Comparison of ENCODE assay signal across 23 mouse cellular contexts in genomic region chr16:20791803-20792202, GRCm38 (mm10). TPM values are rescaled to one million over a fixed set of nuclear protein-coding genes. Genes with fewer than 3 reads are reported as not detected.
DNase-seq lines count a peak whose midpoint lies in the region; ATAC-seq and TF ChIP-seq lines count a peak whose summit lies in the region.
"Had no signal": no experiment of that assay in that cellular context is flagged by ENCODE, and none has a peak within 500 bp of the region (broad histone marks: within the 10 kb centered on the region; RNA-seq: fewer than 3 reads in every experiment).

No protein-coding gene starts in this region.

- in situ Hi-C loops in ES-E14 (cut with MboI; ENCODE audit: low sequenced_read_pairs in 2 of 2, unreplicated experiment in 2 of 2), result loop anchor here in 1 of 2 experiments (25.0 kb wide), 1 partner anchor 395 kb away; no protein-coding TSS in a partner anchor

- H3K36me3 ChIP-seq in E14TG2a.4 (ENCODE audit: insufficient read depth, low read length) (no peaks in the 10 kb centered on the region), ES-Bruce4 (ENCODE audit: control insufficient read depth, insufficient read depth, low read length, poor library complexity, severe bottlenecking) (no peaks in the 10 kb centered on the region), ES-E14 (ENCODE audit: control insufficient read depth, insufficient read depth, low read length, poor library complexity, severe bottlenecking) (no peaks in the 10 kb centered on the region)
- no peaks in the 10 kb centered on the region for H3K36me3 ChIP-seq in liver, postnatal 0 days (replicated peaks; ENCODE audit: insufficient read depth, low read length)
- H3K36me3 ChIP-seq: embryonic facial prominence, embryonic 10.5 days; embryonic facial prominence, embryonic 12.5 days; forebrain, embryonic 15.5 days had no signal

- H3K9me3 ChIP-seq in E14TG2a.4 (ENCODE audit: low read length) (no peaks in the 10 kb centered on the region), ES-Bruce4 (replicated peaks; ENCODE audit: control insufficient read depth, insufficient read depth, low read length, poor library complexity, severe bottlenecking) (no peaks in the 10 kb centered on the region), ES-E14 (ENCODE audit: control insufficient read depth, insufficient read depth, low read depth, low read length) (no peaks in the 10 kb centered on the region)
- H3K9me3 ChIP-seq in liver, postnatal 0 days (ENCODE audit: low read length), result no peaks in the 10 kb centered on the region
- H3K9me3 ChIP-seq: embryonic facial prominence, embryonic 10.5 days; embryonic facial prominence, embryonic 12.5 days; forebrain, embryonic 13.5 days; forebrain, embryonic 15.5 days had no signal

- peaks cover 41% of the 10 kb centered on the region for H3K4me1 ChIP-seq in E14TG2a.4 (replicated peaks; ENCODE audit: low read depth, low read length)
- no peaks in the 10 kb centered on the region for H3K4me1 ChIP-seq in ES-Bruce4 (ENCODE audit: control insufficient read depth, insufficient read depth, low read length)
- H3K4me1 ChIP-seq in ES-E14 (ENCODE audit: control insufficient read depth in 2 of 2, insufficient read depth in 2 of 2, low read length in 2 of 2, poor library complexity in 1 of 2), result peaks cover 6 to 11% of the 10 kb centered on the region in 2 experiments; a peak in 3 of 4 replicates
- H3K4me1 ChIP-seq in liver, postnatal 0 days (ENCODE audit: insufficient read depth), result no peaks in the 10 kb centered on the region
- H3K4me1 ChIP-seq: embryonic facial prominence, embryonic 10.5 days; embryonic facial prominence, embryonic 12.5 days; forebrain, embryonic 13.5 days; forebrain, embryonic 15.5 days had no signal

- peak; percentile 66 for DNase-seq in ES-E14 (ENCODE audit: low read depth, low spot score)
- peak; percentile 56 for DNase-seq in WW6 (ENCODE audit: low read depth, low spot score)
- DNase-seq in layer of hippocampus, postnatal 25 days (ENCODE audit: extremely low spot score in 1 of 2, low spot score in 1 of 2), result no peak
- no peak for DNase-seq in liver, postnatal 0 days
- DNase-seq in thymus, adult 18-20 months, result no peak
- DNase-seq in right cerebral cortex, postnatal 36 days (ENCODE audit: low spot score in 2 of 2), result no peak
- DNase-seq: adrenal gland, adult 8-10 months; adrenal gland, postnatal 14 days; adrenal gland, postnatal 36 days; cerebellum, adult 11-12 months; cerebellum, adult 2 months; cerebellum, adult 9-10 months; cerebellum, postnatal 10 days; cerebellum, postnatal 25 days; forebrain, postnatal 0 days had no signal

- ATAC-seq in liver, postnatal 0 days, result no peak
- ATAC-seq: activated CD4-positive, CD25-positive, alpha-beta regulatory T cell, adult 4 months; forebrain, embryonic 13.5 days; forebrain, embryonic 15.5 days; forebrain, postnatal 0 days had no signal

- 54% methylated on average over 6 of the region's 6 CpGs for WGBS in liver, postnatal 0 days (ENCODE audit: insufficient replicate concordance)

- H3K27ac ChIP-seq in ES-Bruce4 (ENCODE audit: insufficient read depth, low read length) (peak overlapping the region; percentile 96), ES-E14 (ENCODE audit: insufficient read depth, low read depth, low read length, poor library complexity, severe bottlenecking) (peak overlapping the region; percentile 81; the same call in 1 of the 2 replicates)
- no peak overlapping the region for H3K27ac ChIP-seq in liver, postnatal 0 days (ENCODE audit: low read depth)
- H3K27ac ChIP-seq: embryonic facial prominence, embryonic 10.5 days; embryonic facial prominence, embryonic 12.5 days; forebrain, embryonic 13.5 days; forebrain, embryonic 15.5 days had no signal

- no peak for TF ChIP-seq POLR2A in ES-Bruce4 (IDR thresholded peaks at IDR 0.05; ENCODE audit: insufficient read depth, low read length)

- H3K4me2 ChIP-seq in liver, postnatal 0 days (ENCODE audit: low read depth, low read length), result no peak overlapping the region
- H3K4me2 ChIP-seq: embryonic facial prominence, embryonic 12.5 days; forebrain, embryonic 13.5 days; forebrain, embryonic 15.5 days had no signal

- TF ChIP-seq EP300 in ES-Bruce4 (IDR thresholded peaks at IDR 0.05; ENCODE audit: insufficient read depth, low read depth, low read length), result no peak
- TF ChIP-seq EP300 in liver, postnatal 0 days (IDR thresholded peaks at IDR 0.05; ENCODE audit: low read depth), result no peak

- H3K27me3 ChIP-seq in E14TG2a.4 (ENCODE audit: insufficient read depth, low read length), result no peaks in the 10 kb centered on the region
- H3K27me3 ChIP-seq in ES-Bruce4 (ENCODE audit: control insufficient read depth, insufficient read depth, low read length, poor library complexity, severe bottlenecking), result no peaks in the 10 kb centered on the region
- no peaks in the 10 kb centered on the region for H3K27me3 ChIP-seq in liver, postnatal 0 days (ENCODE audit: insufficient read depth, low read length)
- H3K27me3 ChIP-seq: embryonic facial prominence, embryonic 12.5 days; forebrain, embryonic 13.5 days; forebrain, embryonic 15.5 days had no signal

- peak overlapping the region; percentile 78 for H3K9ac ChIP-seq in ES-Bruce4 (ENCODE audit: low read depth, poor library complexity, severe bottlenecking)
- peak overlapping the region; percentile 72; the same call in 1 of the 2 replicates for H3K9ac ChIP-seq in ES-E14 (ENCODE audit: insufficient read depth, low read depth, low read length, poor library complexity, severe bottlenecking)
- no peak overlapping the region for H3K9ac ChIP-seq in liver, postnatal 0 days (replicated peaks)
- H3K9ac ChIP-seq: embryonic facial prominence, embryonic 12.5 days; forebrain, embryonic 13.5 days; forebrain, embryonic 15.5 days; forebrain, postnatal 0 days had no signal

- peak overlapping the region; percentile 83 for H3K4me3 ChIP-seq in E14TG2a.4 (replicated peaks; ENCODE audit: low read length)
- peak overlapping the region; percentile 97 for H3K4me3 ChIP-seq in ES-Bruce4 (ENCODE audit: low read depth, low read length)
- H3K4me3 ChIP-seq in ES-E14 (ENCODE audit: insufficient read depth in 1 of 2, low read depth in 1 of 2, low read length in 2 of 2, poor library complexity in 1 of 2, severe bottlenecking in 1 of 2), result peak overlapping the region; percentile 70 to 73
- H3K4me3 ChIP-seq in liver, postnatal 0 days (ENCODE audit: low read depth, low read length), result no peak overlapping the region
- H3K4me3 ChIP-seq: embryonic facial prominence, embryonic 10.5 days; embryonic facial prominence, embryonic 12.5 days; forebrain, embryonic 13.5 days; forebrain, embryonic 15.5 days had no signal

- no peak for TF ChIP-seq CTCF in E14TG2a.4 (conservative IDR thresholded peaks at IDR 0.05; ENCODE audit: low read length)
- TF ChIP-seq CTCF in ES-Bruce4 (IDR thresholded peaks at IDR 0.05; ENCODE audit: low read depth, low read length), result no peak
- no peak for TF ChIP-seq CTCF in liver, postnatal 0 days (IDR thresholded peaks at IDR 0.05; ENCODE audit: low read depth)

TF ChIP-seq in ES-E14, 5 proteins besides CTCF, POLR2A, EP300 and RAD21:
- TF ChIP-seq ZNF384 (IDR thresholded peaks at IDR 0.05; ENCODE audit: low read depth, low read length) (no peak), HCFC1 (IDR thresholded peaks at IDR 0.05; ENCODE audit: borderline replicate concordance, insufficient read depth, low read length) (no peak), MAFK (IDR thresholded peaks at IDR 0.05; ENCODE audit: insufficient read depth, low read depth, low read length) (no peak), CHD2 (IDR thresholded peaks at IDR 0.05; ENCODE audit: low read depth, low read length) (no peak)
TF ChIP-seq in ES-E14: peak in this region for 0.

RNA-seq across cellular contexts. Expression of gene Thpo, which starts 57.5 kb away (rescaled TPM):
- polyA plus RNA-seq in ES-Bruce4 (2011; ENCODE audit: insufficient read depth, insufficient read length, low read depth, missing spikeins), result 4.6 and 4.7 TPM in 2 replicates
- total RNA-seq in ES-E14 (2012; rRNA removed), result 0.18 and 1.2 TPM in 2 replicates
- 10 to 100 TPM in 1 of 2 experiments, 1 to 10 TPM in 1; 9.0 to 14.2 TPM for total RNA-seq in layer of hippocampus, postnatal 25 days (2021)
- 8.6 and 8.9 TPM in 2 replicates for polyA plus RNA-seq in liver, postnatal 0 days (2015; fragmentation: Nextera tagmentation; extraction: Ambion mirVana)
- total RNA-seq: MEL had no signal

RNA-seq across cellular contexts. Expression of gene Chrd, which starts 58.9 kb away (rescaled TPM):
- polyA plus RNA-seq in ES-Bruce4 (2011; ENCODE audit: insufficient read depth, insufficient read length, low read depth, missing spikeins), result 1.1 and 1.2 TPM in 2 replicates
- total RNA-seq in ES-E14 (2012; rRNA removed), result 3.7 and 9.6 TPM in 2 replicates
- 10 to 100 TPM; 62.2 to 79.5 TPM for total RNA-seq in layer of hippocampus, postnatal 25 days (2021)
- 0.34 and 0.45 TPM in 2 replicates for polyA plus RNA-seq in liver, postnatal 0 days (2015; fragmentation: Nextera tagmentation; extraction: Ambion mirVana)
- total RNA-seq: MEL had no signal
- polyA plus RNA-seq: activated CD4-positive, CD25-positive, alpha-beta regulatory T cell, adult 4 months had no signal

Comparison
In these comparisons a context has a peak if more than half of its experiments do, and no peak if none do; other contexts are left out.
1. DNase-seq: peak in ES-E14 (single experiment) and WW6 (single experiment); none in layer of hippocampus, postnatal 25 days (0 of 2), liver, postnatal 0 days (single experiment), thymus, adult 18-20 months (0 of 2) and right cerebral cortex, postnatal 36 days (0 of 2).